Mouse (Mus musculus) stomach, postnatal 0 days (tissue): Measurements from ENCODE around the gene Sh2d6.

Experiments
- CTCF ChIP-seq: IDR thresholded peaks from 2 replicates; pipeline ENCODE4 v1.5.1; 2016; ENCODE audit warnings: antibody characterized with exemption, low read depth, mild to moderate bottlenecking, moderate library complexity
- EP300 ChIP-seq: optimal IDR thresholded peaks from 2 replicates; pipeline ENCODE3; 2016; ENCODE audit warnings: antibody characterized with exemption

- no peak for TF ChIP-seq CTCF
- TF ChIP-seq EP300 = no peak
Observed at GRCm38 (mm10) chr6:72543265-72543850, 21.9 kb upstream of the Sh2d6 start.
